Mouse (Mus musculus): ENCODE data around the gene Use1.
A peak's percentile ranks its signal among the peaks of the same experiment; 100 is the strongest.
"Not testable (repeated sequence)": the region's sequence is repeated elsewhere in the genome, so short reads cannot be mapped to it uniquely, and the experiment has no call there.

Use1 gene

GRCm38 (mm10) chr8:71366771-71367528, at the start of gene Use1:
Use1 (plus strand) TSS chr8:71366848.
- peak; percentile 91 for DNase-seq (ENCODE audit: low spot score)

- DNase-seq (ENCODE audit: low spot score): not testable (repeated sequence)
Observed at GRCm38 (mm10) chr8:71318610-71319009, 48.0 kb upstream of the Use1 start.

- not testable (repeated sequence) for DNase-seq (ENCODE audit: low spot score)
Observed at GRCm38 (mm10) chr8:71319760-71320159, 46.9 kb upstream of the Use1 start.

GRCm38 (mm10) chr8:71322939-71323338, 43.7 kb upstream of the Use1 start:
- DNase-seq (ENCODE audit: low spot score): no peak

- no peak for DNase-seq (ENCODE audit: low spot score)
Observed at GRCm38 (mm10) chr8:71324848-71325247, 41.8 kb upstream of the Use1 start.

- not testable (repeated sequence) for DNase-seq (ENCODE audit: low spot score)
Observed at GRCm38 (mm10) chr8:71337834-71338233, 28.8 kb upstream of the Use1 start.

GRCm38 (mm10) chr8:71340625-71341024, 26.0 kb upstream of the Use1 start:
- DNase-seq (ENCODE audit: low spot score): no peak

GRCm38 (mm10) chr8:71346581-71346980, 20.1 kb upstream of the Use1 start:
- no peak for DNase-seq (ENCODE audit: low spot score)

- DNase-seq (ENCODE audit: low spot score): no peak
Observed at GRCm38 (mm10) chr8:71351117-71351516, 15.5 kb upstream of the Use1 start.

- no peak for DNase-seq (ENCODE audit: low spot score)
Observed at GRCm38 (mm10) chr8:71351520-71351919, 15.1 kb upstream of the Use1 start.

GRCm38 (mm10) chr8:71358026-71358425, 8.6 kb upstream of the Use1 start:
- no peak for DNase-seq (ENCODE audit: low spot score)

- no peak for DNase-seq (ENCODE audit: low spot score)
Observed at GRCm38 (mm10) chr8:71367529-71368176, 1.0 kb downstream of the Use1 start.

- DNase-seq (ENCODE audit: low spot score): no peak
Observed at GRCm38 (mm10) chr8:71368366-71368765, 1.7 kb downstream of the Use1 start.

GRCm38 (mm10) chr8:71369040-71369718, 2.5 kb downstream of the Use1 start:
- no peak for DNase-seq (ENCODE audit: low spot score)

- DNase-seq (ENCODE audit: low spot score): no peak
Observed at GRCm38 (mm10) chr8:71370711-71371235, 4.1 kb downstream of the Use1 start.

GRCm38 (mm10) chr8:71371236-71371848, 4.7 kb downstream of the Use1 start, which contains the start of gene Ocel1:
Ocel1 (plus strand) TSS chr8:71371298.
- DNase-seq (ENCODE audit: low spot score): peak; percentile 98

- no peak for DNase-seq (ENCODE audit: low spot score)
Observed at GRCm38 (mm10) chr8:71372427-71372826, 5.8 kb downstream of the Use1 start.

- no peak for DNase-seq (ENCODE audit: low spot score)
Observed at GRCm38 (mm10) chr8:71373000-71373399, 6.4 kb downstream of the Use1 start.

GRCm38 (mm10) chr8:71374616-71375206, 8.1 kb downstream of the Use1 start:
- no peak for DNase-seq (ENCODE audit: low spot score)

- peak; percentile 78 for DNase-seq (ENCODE audit: low spot score)
Observed at GRCm38 (mm10) chr8:71375581-71376422, 9.2 kb downstream of the Use1 start.
